Mouse (Mus musculus): ENCODE measurements around the gene Wipf2. TPM values are rescaled to one million over a fixed set of nuclear protein-coding genes. Genes with fewer than 3 reads are reported as not detected.
A peak's percentile ranks its signal among the peaks of the same experiment; 100 is the strongest.
"Not testable (repeated sequence)": the region's sequence is repeated elsewhere in the genome, so short reads cannot be mapped to it uniquely, and the experiment has no call there.

Gene Wipf2
- total and polyA plus RNA-seq, 3 experiments: 4.0 to 9.6 (median 9.1) TPM

DNA sequence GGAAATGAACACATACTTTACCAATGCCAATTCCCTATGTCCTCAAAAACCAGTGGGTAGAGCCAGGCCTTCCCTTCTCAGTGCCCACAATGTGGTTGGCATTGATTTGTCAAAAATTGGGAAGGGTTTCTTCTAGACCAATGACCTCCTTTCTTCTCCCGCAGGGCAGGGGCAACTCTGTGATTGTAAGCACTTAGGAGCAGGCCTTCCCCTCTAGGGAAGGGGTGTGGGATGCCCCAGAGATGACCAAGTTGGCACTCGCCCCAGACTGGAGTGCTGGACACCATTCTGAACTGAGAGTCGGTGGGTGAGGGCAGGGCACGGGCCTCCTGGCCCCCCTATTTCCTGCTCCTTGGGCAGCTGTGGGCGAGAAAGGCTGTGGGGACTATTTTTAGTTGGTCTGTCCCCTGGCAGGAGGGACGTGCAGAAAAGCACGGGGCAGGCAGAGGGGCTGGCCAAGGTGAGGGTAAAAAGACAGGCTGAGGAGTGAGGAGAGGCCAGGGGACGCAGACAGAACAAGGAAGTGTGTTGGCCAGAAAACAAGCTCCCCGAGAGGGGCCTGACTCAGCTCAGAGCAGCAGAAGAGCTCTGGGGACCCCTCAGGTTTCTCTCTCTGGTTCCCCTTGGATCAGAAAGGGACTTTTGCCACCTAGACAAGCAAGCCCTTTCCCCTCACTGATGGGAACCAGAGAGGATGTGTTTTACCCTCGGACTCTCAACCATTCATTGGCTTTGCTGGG is 67.5 kb downstream of the Wipf2 start:
- H3K27me3 ChIP-seq (ENCODE audit: control insufficient read depth, insufficient read depth, low read length): no peaks in the 10 kb centered on the region
- peak overlapping the region; percentile 82 for H3K27ac ChIP-seq
- H3K4me3 ChIP-seq: no peak overlapping the region
- TF ChIP-seq CTCF (IDR thresholded peaks at IDR 0.05) (no peak), EP300 (IDR thresholded peaks at IDR 0.05; ENCODE audit: insufficient read depth, low read depth, low read length) (0 out of 2 replicates have a peak, but pooled peaks have one; percentile 20), POLR2A (IDR thresholded peaks at IDR 0.05; ENCODE audit: insufficient read depth, low read depth, low read length) (no peak)
- no peak overlapping the region for H3K9ac ChIP-seq (ENCODE audit: low read depth, low read length)
- no peaks in the 10 kb centered on the region for H3K79me2 ChIP-seq (replicated peaks; ENCODE audit: control insufficient read depth, insufficient read depth, low read length)
- H3K4me1 ChIP-seq (ENCODE audit: control insufficient read depth, insufficient read depth, low read length): peaks cover 31% of the 10 kb centered on the region
- 6% methylated on average over 10 of the region's 10 CpGs for WGBS
- intact Hi-C loops (cut with DNase I): loop anchor here (2.0 kb wide), 1 partner anchor 20 kb away; no protein-coding TSS in a partner anchor
- no peaks in the 10 kb centered on the region for H3K36me3 ChIP-seq (ENCODE audit: control insufficient read depth, insufficient read depth, low read length)
- peak; percentile 68 to 71 for DNase-seq

DNA sequence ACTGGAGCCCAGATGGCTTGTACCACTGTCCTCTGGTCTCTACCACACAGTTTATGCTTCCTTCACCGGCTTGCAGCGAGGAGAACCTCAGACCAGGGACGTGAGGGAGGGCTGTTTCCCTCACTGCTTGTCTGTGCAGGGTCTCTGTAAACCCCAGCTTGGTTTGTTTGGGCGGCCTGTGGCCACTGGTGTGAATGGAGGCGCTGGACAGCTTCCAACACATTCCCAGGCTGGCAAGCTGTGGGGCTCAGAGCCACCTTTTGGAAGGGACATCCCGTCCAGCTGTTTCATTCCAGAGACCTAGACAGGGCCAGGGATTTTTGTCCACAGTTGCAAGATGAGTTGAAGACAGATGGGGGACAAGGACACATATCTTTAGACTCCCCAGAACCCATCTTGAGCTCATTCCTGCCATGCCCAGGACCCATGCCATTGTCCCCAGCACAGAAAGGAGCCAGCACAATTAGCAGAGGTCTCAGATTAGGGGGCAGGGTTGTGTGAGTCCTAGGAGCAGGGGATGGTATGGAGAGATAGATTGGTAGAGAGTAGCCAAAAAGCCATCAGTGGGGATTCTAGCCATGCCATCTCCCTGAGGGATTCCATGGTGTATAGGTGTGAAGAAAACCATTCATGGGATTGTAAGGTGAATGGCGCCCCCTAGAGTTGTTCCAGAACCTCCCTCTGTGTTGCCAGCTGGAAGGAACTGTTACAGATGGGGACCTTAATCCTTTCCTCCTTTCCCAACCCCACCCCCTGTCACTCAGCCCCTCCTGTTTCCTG is 68.3 kb downstream of the Wipf2 start:
- WGBS: 31% methylated on average over 7 of the region's 7 CpGs
- peak overlapping the region; percentile 82 for H3K27ac ChIP-seq
- intact Hi-C loops (cut with DNase I): loop anchor here (2.0 kb wide), 1 partner anchor 19 kb away; no protein-coding TSS in a partner anchor
- peak; percentile 55 for DNase-seq
- H3K9ac ChIP-seq (ENCODE audit: low read depth, low read length): no peak overlapping the region
- H3K79me2 ChIP-seq (replicated peaks; ENCODE audit: control insufficient read depth, insufficient read depth, low read length): no peaks in the 10 kb centered on the region
- no peaks in the 10 kb centered on the region for H3K36me3 ChIP-seq (ENCODE audit: control insufficient read depth, insufficient read depth, low read length)
- no peak overlapping the region for H3K4me3 ChIP-seq
- H3K27me3 ChIP-seq (ENCODE audit: control insufficient read depth, insufficient read depth, low read length): no peaks in the 10 kb centered on the region
- TF ChIP-seq EP300 (IDR thresholded peaks at IDR 0.05; ENCODE audit: insufficient read depth, low read depth, low read length): no peak
- TF ChIP-seq CTCF (IDR thresholded peaks at IDR 0.05): peak; percentile 33; the same call in 1 of the 2 replicates
- peaks cover 31% of the 10 kb centered on the region for H3K4me1 ChIP-seq (ENCODE audit: control insufficient read depth, insufficient read depth, low read length)

DNA sequence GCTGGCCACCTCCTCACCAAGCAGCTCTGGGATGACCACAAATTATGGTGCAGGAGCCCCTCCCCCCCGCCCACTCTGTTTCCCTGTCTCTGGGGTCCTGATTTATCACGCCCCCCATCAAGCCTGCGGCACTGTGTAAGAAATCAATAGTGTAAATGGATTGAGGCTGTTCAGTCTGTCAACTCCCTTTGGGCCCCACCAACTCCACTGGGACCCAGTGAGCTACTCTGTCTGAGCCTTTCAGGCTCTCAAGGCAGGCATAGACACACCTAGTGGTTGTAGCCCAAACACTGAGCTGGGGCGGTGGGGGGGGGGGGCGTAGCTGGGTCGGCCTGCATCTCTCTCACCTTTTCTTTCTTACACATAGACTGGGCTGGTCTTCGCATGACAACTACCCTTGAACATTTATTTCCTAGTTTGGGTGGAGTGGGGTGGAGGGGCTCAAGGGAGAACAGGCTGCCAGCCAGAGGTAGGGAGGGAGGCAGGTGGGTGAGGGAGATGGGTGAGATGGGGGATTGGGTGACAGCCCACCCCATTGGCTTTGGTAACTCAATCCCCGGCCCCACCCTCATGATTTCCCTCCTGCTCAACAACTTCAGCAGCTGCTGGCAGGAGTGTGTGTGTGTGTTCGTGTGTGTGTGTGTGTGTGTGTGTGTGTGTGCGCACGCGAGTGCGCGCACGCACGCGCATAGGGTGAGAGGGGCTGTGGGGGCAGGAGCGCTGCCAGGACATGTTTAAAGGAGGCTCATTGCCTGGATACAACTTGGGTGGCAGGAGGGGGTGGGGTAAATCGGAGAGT is 69.1 kb downstream of the Wipf2 start:
- Histone ChIP-seq H3K27me3 (ENCODE audit: control insufficient read depth, insufficient read depth, low read length) (no peaks in the 10 kb centered on the region), H3K36me3 (ENCODE audit: control insufficient read depth, insufficient read depth, low read length) (no peaks in the 10 kb centered on the region), H3K4me1 (ENCODE audit: control insufficient read depth, insufficient read depth, low read length) (peaks cover 31% of the 10 kb centered on the region), H3K27ac (no peak overlapping the region), H3K9ac (ENCODE audit: low read depth, low read length) (no peak overlapping the region), H3K4me3 (no peak overlapping the region), H3K79me2 (replicated peaks; ENCODE audit: control insufficient read depth, insufficient read depth, low read length) (no peaks in the 10 kb centered on the region)
- intact Hi-C loops (cut with DNase I): loop anchor here (1.0 kb wide), 1 partner anchor 40 kb away; no protein-coding TSS in a partner anchor
- DNase-seq: peak in 1 of 2 experiments; percentile 45
- WGBS: 29% methylated on average over 19 of the region's 19 CpGs
- TF ChIP-seq CTCF (IDR thresholded peaks at IDR 0.05): no peak
- no peak for TF ChIP-seq EP300 (IDR thresholded peaks at IDR 0.05; ENCODE audit: insufficient read depth, low read depth, low read length)
- TF ChIP-seq POLR2A (IDR thresholded peaks at IDR 0.05; ENCODE audit: insufficient read depth, low read depth, low read length): no peak

DNA sequence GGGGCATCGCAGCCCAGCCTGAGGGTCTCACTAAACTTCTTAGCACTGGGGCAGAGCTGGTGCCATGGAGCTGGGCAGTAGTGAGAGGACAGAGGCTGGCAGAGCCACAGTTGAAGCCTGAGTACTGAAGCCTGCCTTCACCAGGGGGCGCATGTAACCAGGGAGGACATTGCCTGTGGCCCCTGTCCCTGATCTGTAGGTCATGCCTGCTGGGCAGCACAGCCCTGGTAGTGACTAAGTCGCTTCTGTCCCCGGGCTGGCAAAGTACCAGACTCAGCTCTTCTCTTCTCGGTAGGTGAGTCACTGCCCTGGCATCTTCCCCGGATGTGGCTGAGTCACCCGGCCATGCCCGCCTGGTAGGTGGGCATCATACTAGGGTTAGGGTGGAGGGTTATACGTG is 69.7 kb downstream of the Wipf2 start:
- intact Hi-C loops (cut with DNase I): loop anchor here (1.0 kb wide), 1 partner anchor 39 kb away; no protein-coding TSS in a partner anchor
- no peak overlapping the region for H3K27ac ChIP-seq
- 14% methylated on average over 9 of the region's 9 CpGs for WGBS

DNA sequence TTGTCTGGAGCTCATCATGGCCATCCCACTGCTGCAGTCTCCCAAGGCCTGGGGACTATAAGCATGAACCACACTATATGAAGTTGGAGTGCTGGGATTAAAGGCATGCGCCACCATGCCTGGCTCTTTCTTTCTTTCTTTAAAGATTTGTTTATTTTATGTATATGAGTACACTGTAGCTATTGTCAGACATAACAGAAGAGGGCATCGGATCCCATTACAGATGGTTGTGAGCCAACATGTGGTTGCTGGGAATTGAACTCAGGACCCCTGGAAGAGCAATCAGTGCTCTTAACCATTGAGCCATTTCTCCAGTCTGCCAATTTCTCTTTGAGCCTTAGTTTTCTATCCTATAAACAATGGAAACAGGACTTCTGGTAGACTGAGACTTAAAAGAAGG is 70.4 kb downstream of the Wipf2 start:
- not testable (repeated sequence) for H3K27ac ChIP-seq; H3K4me3 ChIP-seq; H3K9ac ChIP-seq (ENCODE audit: low read depth, low read length); H3K79me2 ChIP-seq (replicated peaks; ENCODE audit: control insufficient read depth, insufficient read depth, low read length); H3K36me3 ChIP-seq (ENCODE audit: control insufficient read depth, insufficient read depth, low read length); DNase-seq; H3K27me3 ChIP-seq (ENCODE audit: control insufficient read depth, insufficient read depth, low read length)
- WGBS: 94% methylated on average over 2 of the region's 2 CpGs
- intact Hi-C loops (cut with DNase I): loop anchor here (1.0 kb wide), 1 partner anchor 38 kb away; no protein-coding TSS in a partner anchor
- peaks cover 36% of the 10 kb centered on the region for H3K4me1 ChIP-seq (ENCODE audit: control insufficient read depth, insufficient read depth, low read length)

More for the DNA sequence above, 69.7 kb downstream of the Wipf2 start:
- no peaks in the 10 kb centered on the region for H3K27me3 ChIP-seq (ENCODE audit: control insufficient read depth, insufficient read depth, low read length)
- H3K9ac ChIP-seq (ENCODE audit: low read depth, low read length): no peak overlapping the region
- H3K79me2 ChIP-seq (replicated peaks; ENCODE audit: control insufficient read depth, insufficient read depth, low read length): no peaks in the 10 kb centered on the region
- peak; percentile 45; the same call in 1 of the 2 replicates for TF ChIP-seq EP300 (IDR thresholded peaks at IDR 0.05; ENCODE audit: insufficient read depth, low read depth, low read length)
- no peak for TF ChIP-seq POLR2A (IDR thresholded peaks at IDR 0.05; ENCODE audit: insufficient read depth, low read depth, low read length)
- peak; percentile 84 for TF ChIP-seq CTCF (IDR thresholded peaks at IDR 0.05)
- DNase-seq: peak; percentile 80 to 84
- H3K36me3 ChIP-seq (ENCODE audit: control insufficient read depth, insufficient read depth, low read length): no peaks in the 10 kb centered on the region
- peaks cover 31% of the 10 kb centered on the region for H3K4me1 ChIP-seq (ENCODE audit: control insufficient read depth, insufficient read depth, low read length)
- no peak overlapping the region for H3K4me3 ChIP-seq

Data from heart, adult 2 months (tissue).